Mouse (Mus musculus): ENCODE data around the gene Nrcam. TPM values are rescaled to one million over a fixed set of nuclear protein-coding genes. Genes with fewer than 3 reads are reported as not detected.

Gene Nrcam
- polyA plus RNA-seq, 1 experiment from 2014 or later: 5.1 TPM

GRCm38 (mm10) chr12:44397782-44398181 is 69.1 kb downstream of the Nrcam start:
- ATAC-seq (replicated peaks; ENCODE audit: low FRiP score, low read depth) (no peak), DNase-seq (ENCODE audit: low spot score) (no peak)
- WGBS: 24% methylated on average over 5 of the region's 5 CpGs
- H3K27ac ChIP-seq: no peak overlapping the region
- no peak overlapping the region for H3K9ac ChIP-seq (ENCODE audit: low read depth, low read length)
- H3K27me3 ChIP-seq (ENCODE audit: insufficient read depth, low read length): no peaks in the 10 kb centered on the region
- H3K9me3 ChIP-seq (replicated peaks; ENCODE audit: low read length): no peaks in the 10 kb centered on the region
- no peak overlapping the region for H3K4me2 ChIP-seq (ENCODE audit: low read length)
- no peaks in the 10 kb centered on the region for H3K36me3 ChIP-seq (ENCODE audit: insufficient read depth, low read length)
- no peak overlapping the region for H3K4me3 ChIP-seq (replicated peaks; ENCODE audit: low read depth, low read length)
- no peak for TF ChIP-seq CTCF (IDR thresholded peaks at IDR 0.05; ENCODE audit: low read depth)
- no peaks in the 10 kb centered on the region for H3K4me1 ChIP-seq (replicated peaks; ENCODE audit: insufficient read depth, low read length)

GRCm38 (mm10) chr12:44402134-44402533 is 73.4 kb downstream of the Nrcam start:
- WGBS: 92% methylated on average over 1 of the region's 1 CpGs
- Histone ChIP-seq H3K4me3 (replicated peaks; ENCODE audit: low read depth, low read length) (no peak overlapping the region), H3K27me3 (ENCODE audit: insufficient read depth, low read length) (no peaks in the 10 kb centered on the region), H3K4me2 (ENCODE audit: low read length) (no peak overlapping the region), H3K36me3 (ENCODE audit: insufficient read depth, low read length) (no peaks in the 10 kb centered on the region), H3K9me3 (replicated peaks; ENCODE audit: low read length) (no peaks in the 10 kb centered on the region), H3K27ac (no peak overlapping the region), H3K4me1 (replicated peaks; ENCODE audit: insufficient read depth, low read length) (no peaks in the 10 kb centered on the region), H3K9ac (ENCODE audit: low read depth, low read length) (no peak overlapping the region)
- DNase-seq (ENCODE audit: low spot score): no peak
- TF ChIP-seq CTCF (IDR thresholded peaks at IDR 0.05; ENCODE audit: low read depth): no peak
- ATAC-seq (replicated peaks; ENCODE audit: low FRiP score, low read depth): no peak

- Histone ChIP-seq H3K9ac (ENCODE audit: low read depth, low read length) (no peak overlapping the region), H3K4me3 (replicated peaks; ENCODE audit: low read depth, low read length) (no peak overlapping the region), H3K4me2 (ENCODE audit: low read length) (no peak overlapping the region), H3K36me3 (ENCODE audit: insufficient read depth, low read length) (no peaks in the 10 kb centered on the region), H3K4me1 (replicated peaks; ENCODE audit: insufficient read depth, low read length) (no peaks in the 10 kb centered on the region), H3K9me3 (replicated peaks; ENCODE audit: low read length) (no peaks in the 10 kb centered on the region), H3K27me3 (ENCODE audit: insufficient read depth, low read length) (no peaks in the 10 kb centered on the region), H3K27ac (no peak overlapping the region)
- ATAC-seq (replicated peaks; ENCODE audit: low FRiP score, low read depth) (no peak), DNase-seq (ENCODE audit: low spot score) (no peak)
- no peak for TF ChIP-seq CTCF (IDR thresholded peaks at IDR 0.05; ENCODE audit: low read depth)
- WGBS: 73% methylated on average over 1 of the region's 1 CpGs
Measured at GRCm38 (mm10) chr12:44403270-44403669, 74.6 kb downstream of the Nrcam start.

- Histone ChIP-seq H3K9me3 (replicated peaks; ENCODE audit: low read length) (no peaks in the 10 kb centered on the region), H3K27me3 (ENCODE audit: insufficient read depth, low read length) (no peaks in the 10 kb centered on the region), H3K4me1 (replicated peaks; ENCODE audit: insufficient read depth, low read length) (no peaks in the 10 kb centered on the region), H3K4me2 (ENCODE audit: low read length) (no peak overlapping the region), H3K4me3 (replicated peaks; ENCODE audit: low read depth, low read length) (no peak overlapping the region), H3K9ac (ENCODE audit: low read depth, low read length) (no peak overlapping the region), H3K36me3 (ENCODE audit: insufficient read depth, low read length) (no peaks in the 10 kb centered on the region), H3K27ac (no peak overlapping the region)
- DNase-seq (ENCODE audit: low spot score) (no peak), ATAC-seq (replicated peaks; ENCODE audit: low FRiP score, low read depth) (no peak)
- TF ChIP-seq CTCF (IDR thresholded peaks at IDR 0.05; ENCODE audit: low read depth): no peak
- WGBS: 59% methylated on average over 3 of the region's 3 CpGs
Measured at GRCm38 (mm10) chr12:44403731-44404424, 75.2 kb downstream of the Nrcam start.

GRCm38 (mm10) chr12:44409786-44410185 is 81.1 kb downstream of the Nrcam start:
- TF ChIP-seq CTCF (IDR thresholded peaks at IDR 0.05; ENCODE audit: low read depth): no peak
- Histone ChIP-seq H3K4me2 (ENCODE audit: low read length) (no peak overlapping the region), H3K27ac (no peak overlapping the region), H3K27me3 (ENCODE audit: insufficient read depth, low read length) (no peaks in the 10 kb centered on the region), H3K9ac (ENCODE audit: low read depth, low read length) (no peak overlapping the region), H3K4me3 (replicated peaks; ENCODE audit: low read depth, low read length) (no peak overlapping the region), H3K4me1 (replicated peaks; ENCODE audit: insufficient read depth, low read length) (no peaks in the 10 kb centered on the region), H3K9me3 (replicated peaks; ENCODE audit: low read length) (no peaks in the 10 kb centered on the region), H3K36me3 (ENCODE audit: insufficient read depth, low read length) (no peaks in the 10 kb centered on the region)
- WGBS: 87% methylated on average over 4 of the region's 4 CpGs
- no peak for ATAC-seq (replicated peaks; ENCODE audit: low FRiP score, low read depth)
- DNase-seq (ENCODE audit: low spot score): no peak

- H3K36me3 ChIP-seq (ENCODE audit: insufficient read depth, low read length): no peaks in the 10 kb centered on the region
- H3K4me1 ChIP-seq (replicated peaks; ENCODE audit: insufficient read depth, low read length): no peaks in the 10 kb centered on the region
- ATAC-seq (replicated peaks; ENCODE audit: low FRiP score, low read depth) (no peak), DNase-seq (ENCODE audit: low spot score) (no peak)
- no peak overlapping the region for H3K4me3 ChIP-seq (replicated peaks; ENCODE audit: low read depth, low read length)
- H3K27ac ChIP-seq: no peak overlapping the region
- 76% methylated on average over 3 of the region's 3 CpGs for WGBS
- H3K9ac ChIP-seq (ENCODE audit: low read depth, low read length): no peak overlapping the region
- H3K9me3 ChIP-seq (replicated peaks; ENCODE audit: low read length): no peaks in the 10 kb centered on the region
- no peak overlapping the region for H3K4me2 ChIP-seq (ENCODE audit: low read length)
- H3K27me3 ChIP-seq (ENCODE audit: insufficient read depth, low read length): no peaks in the 10 kb centered on the region
- TF ChIP-seq CTCF (IDR thresholded peaks at IDR 0.05; ENCODE audit: low read depth): no peak
Measured at GRCm38 (mm10) chr12:44411031-44411430, 82.3 kb downstream of the Nrcam start.
